Mouse (Mus musculus) splenic B cell, adult 2 months (primary cell): Measurements from ENCODE around the gene Gal3st3.
A peak's percentile ranks its signal among the peaks of the same experiment; 100 is the strongest.

Experiments used
- DNase-seq: peaks from one replicate; pipeline ENCODE4 v3.0.0-alpha.2; 2011; ENCODE audit warnings: low read depth, low spot score
- H3K27me3 ChIP-seq: 2 replicates; pipeline ENCODE4 v1.6.1; 2012; ENCODE audit warnings: mild to moderate bottlenecking, low read length, moderate library complexity, mixed read lengths; ENCODE audit not compliant: control insufficient read depth, poor library complexity, insufficient read depth, severe bottlenecking
- H3K36me3 ChIP-seq: 2 replicates; pipeline ENCODE4 v1.6.1; 2012; ENCODE audit warnings: mild to moderate bottlenecking, low read length, moderate library complexity, mixed read lengths; ENCODE audit not compliant: control insufficient read depth, poor library complexity, insufficient read depth, severe bottlenecking

Gal3st3 gene

DNA sequence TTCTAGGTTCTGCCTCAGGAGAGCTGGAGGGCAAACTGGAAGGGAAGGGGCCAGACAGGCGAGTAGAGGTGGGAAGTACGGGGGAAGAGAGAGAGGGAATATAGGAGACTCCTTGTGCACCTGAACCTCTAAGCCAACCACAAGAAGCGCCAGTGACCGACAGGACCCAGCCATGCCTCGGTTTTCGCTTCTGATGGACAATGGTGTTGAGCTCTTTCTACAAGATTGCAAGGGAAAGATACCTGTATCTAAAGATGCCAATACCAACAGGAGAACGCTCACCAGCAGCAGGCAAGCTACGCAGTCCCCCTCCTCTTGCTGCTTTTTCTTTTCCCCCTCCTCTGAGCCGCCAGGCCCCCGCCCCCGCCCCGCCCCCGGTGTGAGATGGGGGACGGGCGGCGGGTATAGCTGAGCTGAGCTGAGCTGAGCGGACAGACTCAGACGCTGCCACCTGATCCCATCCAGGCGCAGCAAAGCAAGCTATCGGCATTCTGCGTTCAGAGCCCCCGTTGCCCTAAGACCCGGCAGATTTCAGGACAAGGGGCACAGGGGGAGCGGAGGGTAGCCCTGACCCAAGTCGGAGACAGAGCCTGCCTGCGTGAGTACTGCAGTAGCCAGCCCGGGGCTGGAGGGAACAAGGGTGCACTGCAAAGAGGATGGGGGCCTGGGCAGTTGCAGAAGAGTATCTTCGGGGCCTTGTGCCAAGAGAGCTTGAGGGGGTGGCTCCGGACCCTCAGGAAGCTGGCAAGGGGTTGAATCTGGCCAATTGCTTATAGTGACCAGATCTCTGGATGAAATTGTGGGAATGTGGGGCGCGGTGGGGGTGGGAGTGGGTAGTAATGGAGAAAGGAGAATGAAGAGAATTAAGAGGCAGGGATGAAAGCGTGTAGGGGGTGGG is at the start of gene Gal3st3:
Gene Gal3st3, plus strand, starts transcription at position 429 of the 898 bp plus-strand sequence.
- Histone ChIP-seq H3K36me3 (no peaks in the 10 kb centered on the region), H3K27me3 (no peaks in the 10 kb centered on the region)
- DNase-seq = no peak

GRCm38 (mm10) chr19:5257140-5257539 is 41.0 kb upstream of the Gal3st3 start:
- no peaks in the 10 kb centered on the region for H3K36me3 ChIP-seq
- peak; percentile 74 for DNase-seq
- no peaks in the 10 kb centered on the region for H3K27me3 ChIP-seq

- Histone ChIP-seq H3K27me3 (no peaks in the 10 kb centered on the region), H3K36me3 (no peaks in the 10 kb centered on the region)
- no peak for DNase-seq
These were observed 31.1 kb upstream of the Gal3st3 start for GRCm38 (mm10) chr19:5267015-5267414.

- Histone ChIP-seq H3K36me3 (no peaks in the 10 kb centered on the region), H3K27me3 (no peaks in the 10 kb centered on the region)
- DNase-seq = no peak
These were observed 30.1 kb upstream of the Gal3st3 start for GRCm38 (mm10) chr19:5268017-5268416.

- Histone ChIP-seq H3K36me3 (no peaks in the 10 kb centered on the region), H3K27me3 (no peaks in the 10 kb centered on the region)
- DNase-seq = no peak
These were observed 29.3 kb upstream of the Gal3st3 start for GRCm38 (mm10) chr19:5268875-5269274.

GRCm38 (mm10) chr19:5269392-5269791 is 28.7 kb upstream of the Gal3st3 start:
- no peaks in the 10 kb centered on the region for H3K27me3 ChIP-seq
- no peaks in the 10 kb centered on the region for H3K36me3 ChIP-seq
- no peak for DNase-seq

- no peak for DNase-seq
- Histone ChIP-seq H3K36me3 (peaks cover 2% of the 10 kb centered on the region; the same call in 1 of the 2 replicates), H3K27me3 (no peaks in the 10 kb centered on the region)
These were observed 26.7 kb upstream of the Gal3st3 start for GRCm38 (mm10) chr19:5271430-5271829.

- H3K36me3 ChIP-seq = peaks cover 3% of the 10 kb centered on the region; the same call in 1 of the 2 replicates
- H3K27me3 ChIP-seq = no peaks in the 10 kb centered on the region
- no peak for DNase-seq
These were observed 25.8 kb upstream of the Gal3st3 start for GRCm38 (mm10) chr19:5272326-5272795.

DNA sequence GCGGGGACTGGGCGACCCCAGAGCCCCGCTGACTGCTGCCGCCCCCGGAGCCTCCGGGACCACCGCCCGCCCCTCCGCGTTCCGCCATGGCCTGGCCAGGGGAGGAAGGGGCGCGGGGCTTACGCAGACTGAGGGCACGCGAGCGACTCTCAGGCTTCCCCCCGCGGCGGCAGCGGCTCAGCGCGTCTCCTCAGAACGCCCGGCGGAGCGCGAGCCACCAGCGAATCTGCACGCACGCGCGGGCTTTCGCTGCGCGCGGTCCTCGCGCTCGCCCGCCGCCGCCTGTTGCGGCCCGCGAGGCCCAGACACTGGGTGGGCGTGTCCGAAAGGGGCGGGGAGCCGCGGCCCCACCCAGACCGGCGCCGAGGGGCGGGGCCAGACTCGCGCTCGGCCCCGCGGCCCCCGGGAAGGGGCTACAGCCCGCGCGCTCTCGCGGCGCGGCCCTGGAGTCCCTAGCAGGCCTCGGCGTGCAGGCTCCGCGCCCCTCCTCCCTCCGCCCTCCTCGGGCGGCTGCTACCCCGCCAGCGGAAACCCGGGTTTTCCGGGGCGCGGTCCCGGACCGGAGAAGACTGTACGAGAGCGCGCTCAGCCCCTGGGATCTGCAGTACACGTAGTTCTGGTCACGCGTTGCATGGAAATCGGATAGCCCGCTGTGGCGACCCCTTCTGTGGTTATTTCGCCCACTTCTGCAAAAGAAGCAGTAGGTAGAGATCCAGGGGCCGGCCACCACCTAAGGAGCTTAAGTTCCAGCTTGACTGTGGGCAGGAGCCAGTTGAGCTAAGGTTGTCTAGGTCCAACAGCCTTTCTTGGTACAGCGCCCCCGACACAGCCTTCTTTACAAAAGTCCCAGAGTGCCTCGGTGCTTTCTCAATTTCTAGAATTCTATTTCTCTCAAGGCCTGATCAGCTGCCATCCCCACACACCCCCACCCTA is 25.1 kb upstream of the Gal3st3 start, which contains the start of gene Pacs1:
Gene Pacs1, minus strand, starts transcription at position 319 of the 933 bp plus-strand sequence.
- no peaks in the 10 kb centered on the region for H3K27me3 ChIP-seq
- peaks cover 3% of the 10 kb centered on the region; the same call in 1 of the 2 replicates for H3K36me3 ChIP-seq
- peak; percentile 93 for DNase-seq

- Histone ChIP-seq H3K36me3 (peaks cover 11% of the 10 kb centered on the region), H3K27me3 (no peaks in the 10 kb centered on the region)
- peak; percentile 18 for DNase-seq
These were observed 24.2 kb upstream of the Gal3st3 start for GRCm38 (mm10) chr19:5273916-5274315.

- Histone ChIP-seq H3K36me3 (peaks cover 16% of the 10 kb centered on the region), H3K27me3 (no peaks in the 10 kb centered on the region)
- peak; percentile 19 for DNase-seq
These were observed 23.5 kb upstream of the Gal3st3 start for GRCm38 (mm10) chr19:5274641-5275040.

GRCm38 (mm10) chr19:5275736-5276135 is 22.4 kb upstream of the Gal3st3 start:
- Histone ChIP-seq H3K27me3 (no peaks in the 10 kb centered on the region), H3K36me3 (peaks cover 18% of the 10 kb centered on the region)
- no peak for DNase-seq

- H3K36me3 ChIP-seq = peaks cover 18% of the 10 kb centered on the region
- H3K27me3 ChIP-seq = no peaks in the 10 kb centered on the region
- DNase-seq = peak; percentile 39
These were observed 21.6 kb upstream of the Gal3st3 start for GRCm38 (mm10) chr19:5276531-5276930.

DNA sequence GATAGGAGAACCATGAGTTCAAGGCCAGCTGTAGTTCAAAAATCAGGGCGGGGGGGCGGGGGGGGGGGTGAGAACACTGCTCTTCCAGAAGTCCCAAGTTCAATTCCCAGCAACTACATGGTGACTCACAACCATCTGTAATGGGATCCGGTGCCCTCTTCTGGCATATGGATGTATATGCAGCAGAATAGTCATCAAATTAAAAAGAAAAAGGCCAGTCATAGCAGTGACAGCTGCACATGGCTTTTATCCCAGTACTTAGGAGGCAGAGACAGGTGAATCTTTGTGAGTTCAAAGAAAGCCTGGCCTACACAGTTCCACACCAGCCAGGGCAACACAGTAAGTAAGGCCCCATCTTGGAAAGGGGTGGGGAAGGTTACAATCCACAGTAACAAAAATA is 21.0 kb upstream of the Gal3st3 start:
- Histone ChIP-seq H3K27me3 (no peaks in the 10 kb centered on the region), H3K36me3 (peaks cover 21% of the 10 kb centered on the region)
- peak; percentile 48 for DNase-seq
